Mouse (Mus musculus): Measurements from ENCODE around the gene Fance.
A peak's percentile ranks its signal among the peaks of the same experiment; 100 is the strongest.
"Not testable (repeated sequence)": the region's sequence is repeated elsewhere in the genome, so short reads cannot be mapped to it uniquely, and the experiment has no call there.

Fance gene

DNA sequence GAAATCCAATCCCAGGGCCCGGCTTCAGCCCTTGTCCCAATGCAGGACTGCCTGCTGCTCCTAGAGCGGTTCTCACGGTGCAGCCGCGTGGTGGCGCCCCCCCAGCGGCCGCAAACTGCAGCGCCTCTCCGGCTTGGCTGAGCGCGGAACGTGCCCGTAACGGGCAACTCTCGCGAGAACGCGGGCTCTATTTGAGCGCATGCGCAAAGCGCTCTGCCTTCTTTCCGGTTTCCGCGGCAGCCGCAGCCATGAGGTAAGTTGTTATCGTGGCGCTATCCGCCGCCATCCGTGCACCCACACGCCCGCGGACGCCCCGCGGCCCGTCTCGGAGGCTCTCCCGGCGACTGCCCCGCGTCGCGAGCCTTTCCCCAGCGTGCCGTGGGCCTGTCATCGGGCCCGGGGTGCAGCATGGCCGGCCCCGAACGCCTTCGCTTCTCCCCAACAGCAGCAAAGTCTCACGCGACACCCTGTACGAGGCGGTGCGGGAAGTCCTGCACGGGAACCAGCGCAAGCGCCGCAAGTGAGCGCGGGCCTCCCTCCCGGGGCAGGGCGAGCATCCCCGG, 15.1 kb downstream of the Fance start, which contains the start of gene Rpl10a:
Gene Rpl10a, plus strand, starts transcription at position 106 of the 563 bp plus-strand sequence.
- peak; percentile 96 for DNase-seq

DNA sequence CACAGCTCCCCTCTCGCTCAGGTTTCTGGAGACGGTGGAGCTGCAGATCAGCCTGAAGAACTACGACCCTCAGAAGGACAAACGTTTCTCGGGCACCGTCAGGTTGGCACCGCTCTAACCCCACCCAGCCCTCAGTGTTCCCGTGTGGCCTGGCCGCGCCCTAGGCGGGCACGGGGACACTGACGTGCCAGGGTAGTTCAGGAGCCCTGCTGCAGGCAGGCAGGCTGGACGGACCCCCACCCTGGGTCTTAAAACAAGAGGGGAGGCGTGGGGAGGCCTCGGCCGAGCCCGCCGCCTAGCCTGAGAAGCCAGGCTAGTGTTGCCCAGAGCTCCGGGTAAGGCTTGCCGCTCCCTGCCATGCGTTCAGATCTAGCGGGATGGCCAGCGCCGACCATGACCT, 15.6 kb downstream of the Fance start:
- DNase-seq = no peak

DNA sequence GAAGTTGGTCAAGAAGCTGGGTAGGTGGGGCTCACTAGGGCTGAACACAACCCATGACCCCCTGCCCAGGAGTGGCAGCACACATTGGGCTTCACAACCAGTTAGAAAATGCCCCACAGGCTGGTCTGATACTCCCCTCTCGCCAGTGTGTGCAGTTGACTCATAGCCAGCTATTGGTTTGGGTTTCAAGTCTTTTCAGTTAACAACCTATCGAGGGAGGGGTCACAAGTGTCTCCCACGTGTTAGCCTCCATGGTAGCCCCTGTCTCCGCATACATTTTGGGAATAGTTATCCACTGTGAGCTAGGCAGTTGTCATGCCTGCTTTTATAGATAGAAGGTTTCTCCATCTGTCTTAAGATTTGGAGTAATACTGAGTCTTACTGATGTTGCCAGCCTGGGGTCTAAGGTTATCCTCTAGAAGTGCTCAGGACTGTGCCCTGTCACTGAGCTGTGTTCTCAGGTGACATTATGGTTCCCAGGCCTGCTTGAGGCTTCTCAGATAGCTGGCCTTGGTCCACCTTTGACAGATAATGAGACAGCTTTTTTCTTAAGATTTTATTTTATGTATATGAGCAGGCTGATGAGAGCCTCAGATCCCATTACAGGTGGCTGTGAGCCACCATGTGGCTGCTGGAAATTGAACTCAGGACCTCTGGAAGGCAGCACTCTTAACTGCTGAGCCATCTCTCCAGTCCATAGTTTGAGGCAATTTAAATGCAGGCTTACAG, 16.3 kb downstream of the Fance start:
- DNase-seq = no peak

DNA sequence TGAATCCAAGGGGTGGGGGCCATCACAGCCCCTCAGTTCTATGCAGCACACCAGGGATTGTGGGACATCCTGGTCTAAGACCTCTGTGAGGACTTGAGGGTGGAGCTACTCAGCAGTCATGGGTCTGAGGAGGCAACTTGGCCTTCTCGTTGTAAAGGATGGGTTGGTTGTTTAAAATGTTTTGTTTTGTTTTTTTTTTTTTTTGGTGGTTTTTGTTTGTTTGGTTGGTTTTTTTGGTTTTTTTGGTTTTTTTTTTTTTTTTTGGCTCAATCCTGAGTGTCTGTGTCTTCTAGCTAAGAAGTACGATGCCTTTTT, 16.9 kb downstream of the Fance start:
- DNase-seq = no peak

DNA sequence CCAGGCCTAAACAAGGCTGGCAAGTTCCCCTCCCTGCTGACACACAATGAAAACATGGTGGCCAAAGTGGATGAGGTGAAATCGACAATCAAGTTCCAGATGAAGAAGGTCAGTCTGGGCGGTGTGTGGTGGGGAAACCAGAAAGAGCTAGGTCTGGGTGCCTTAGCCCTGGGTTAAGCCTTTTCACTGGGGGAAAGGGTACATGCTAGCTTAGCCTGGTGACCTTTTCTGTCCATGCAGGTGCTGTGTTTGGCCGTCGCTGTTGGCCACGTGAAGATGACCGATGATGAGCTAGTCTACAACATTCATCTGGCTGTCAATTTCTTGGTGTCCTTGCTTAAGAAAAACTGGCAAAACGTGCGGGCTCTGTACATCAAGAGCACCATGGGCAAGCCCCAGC, 17.3 kb downstream of the Fance start:
- not testable (repeated sequence) for DNase-seq

DNA sequence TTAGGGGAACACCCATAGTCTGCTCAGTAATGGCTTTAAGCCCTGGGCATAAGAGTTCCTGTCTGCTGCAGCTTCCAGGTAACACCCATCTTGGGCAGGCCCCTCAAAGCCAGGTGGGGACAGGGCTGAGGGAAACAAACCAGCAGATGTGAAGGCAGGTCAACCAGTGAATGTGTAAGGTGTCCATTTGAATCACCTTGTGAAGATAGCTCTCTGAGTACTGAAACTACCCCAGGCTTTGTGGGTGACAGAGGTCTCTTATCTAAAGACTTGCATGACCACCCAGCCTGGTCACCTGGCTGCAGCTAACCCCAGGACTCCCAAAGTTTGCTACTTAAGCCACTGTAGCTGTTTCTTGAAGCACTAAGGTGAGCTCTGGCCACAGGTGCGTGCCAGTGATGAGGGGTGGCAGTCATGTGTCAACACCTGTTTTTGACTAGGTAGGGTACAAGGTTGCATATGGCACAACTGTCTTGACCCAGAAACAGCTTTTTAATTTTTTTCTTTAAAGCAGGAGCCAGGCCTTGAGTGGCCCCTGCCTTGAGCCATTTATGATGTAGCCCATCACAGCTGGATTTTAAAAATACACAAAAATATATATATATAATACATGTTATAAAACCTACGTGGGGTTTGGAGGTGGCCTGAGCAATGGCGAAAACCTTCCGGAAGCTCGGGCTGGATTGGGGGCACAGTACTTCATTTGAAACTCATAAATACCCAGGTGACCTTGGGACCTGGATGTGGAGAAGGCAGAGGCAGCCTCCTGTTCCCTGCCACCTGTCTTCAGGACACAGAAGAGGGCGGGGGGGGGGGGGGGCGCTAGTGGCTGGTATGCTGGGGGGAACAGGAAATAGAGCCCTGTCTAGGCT, 18.2 kb downstream of the Fance start:
- DNase-seq = no peak

DNA sequence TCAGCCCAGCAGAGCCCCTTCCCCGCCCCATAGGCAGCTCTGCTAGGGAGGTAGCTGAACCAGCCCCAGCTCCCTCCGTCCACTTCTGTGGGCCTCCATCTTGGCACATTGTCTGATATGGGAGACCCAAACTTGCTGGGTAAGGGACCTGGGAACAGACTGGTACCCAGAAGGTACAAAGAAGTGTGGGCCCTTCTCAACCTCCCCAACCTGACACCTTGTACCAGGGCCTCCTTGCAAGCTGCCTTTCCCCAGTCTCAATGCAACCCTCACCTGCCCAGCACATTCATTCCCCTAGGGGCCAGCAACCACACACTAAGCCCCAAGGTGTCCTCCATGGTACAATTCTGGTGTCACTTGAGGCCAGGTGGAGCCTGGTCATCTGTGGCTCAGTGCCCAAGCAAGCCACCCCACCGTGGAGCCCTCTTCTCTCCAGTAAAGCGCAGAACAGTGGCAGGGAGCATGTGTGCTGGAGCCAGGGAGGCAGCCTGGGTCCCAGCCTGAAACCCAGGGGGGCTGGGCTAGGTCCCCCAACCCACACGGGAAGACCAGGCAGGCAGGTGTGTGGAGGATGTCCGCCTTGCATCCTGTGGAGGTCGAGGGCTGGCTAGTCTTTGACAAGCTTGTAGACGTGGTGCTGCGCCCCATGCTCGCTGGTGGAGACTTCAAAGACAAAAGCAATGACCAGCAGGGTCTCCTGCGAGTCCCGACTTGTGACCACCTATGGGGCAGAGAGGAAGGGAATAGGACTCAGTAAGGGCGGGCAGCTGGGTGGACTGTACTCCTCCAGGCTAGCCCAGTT, 19.0 kb downstream of the Fance start:
- DNase-seq = no peak

DNA sequence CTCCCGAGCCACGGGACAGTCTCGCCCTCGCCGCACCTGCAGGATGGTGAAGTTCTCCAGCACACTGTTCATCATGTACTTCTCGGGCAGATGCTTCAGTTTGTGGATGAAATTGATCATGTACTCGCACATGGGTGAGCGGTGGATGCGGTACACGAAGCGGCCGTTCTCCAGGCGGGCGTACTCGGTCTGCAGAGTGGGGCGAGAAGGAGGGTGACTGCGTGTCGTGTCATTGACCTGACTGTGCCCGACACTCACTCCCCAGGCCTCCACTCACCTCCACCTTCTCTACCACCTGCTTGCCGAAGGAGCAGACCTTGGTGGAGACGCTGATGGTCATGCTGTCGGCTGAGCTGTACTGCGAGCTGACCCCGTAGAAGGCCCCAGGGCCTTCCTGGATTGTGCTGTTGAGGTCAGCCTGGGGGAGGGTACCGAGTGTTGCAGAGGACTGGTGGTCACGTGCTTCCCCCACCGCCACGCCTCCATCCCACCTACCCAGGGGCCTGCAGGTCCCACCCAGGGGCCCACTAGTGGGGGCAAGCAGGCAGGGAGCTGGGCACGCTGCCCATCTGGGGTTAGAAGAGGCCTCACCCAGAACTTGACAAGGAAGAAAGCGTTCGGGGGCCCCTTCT, 19.7 kb downstream of the Fance start:
- DNase-seq = no peak

DNA sequence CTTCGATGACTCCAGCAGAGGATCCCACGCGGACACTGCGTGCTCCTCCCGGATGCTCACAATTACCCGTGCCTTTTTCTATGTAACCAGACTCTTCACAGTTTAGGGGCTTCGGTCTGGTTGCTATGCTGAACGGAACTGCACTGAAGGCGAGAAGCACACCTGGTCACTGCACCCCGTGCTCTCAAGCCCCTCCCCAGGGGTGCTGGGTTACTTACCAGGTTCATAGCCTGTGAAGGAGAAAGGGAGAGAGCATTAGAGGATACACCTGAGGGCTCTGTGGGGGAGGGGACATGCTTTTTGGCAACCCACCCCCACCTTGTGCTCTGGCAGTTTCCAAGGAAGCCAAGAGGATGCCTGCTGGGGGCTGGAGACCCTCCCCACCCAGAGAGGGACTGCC, 21.9 kb downstream of the Fance start:
- no peak for DNase-seq

DNA sequence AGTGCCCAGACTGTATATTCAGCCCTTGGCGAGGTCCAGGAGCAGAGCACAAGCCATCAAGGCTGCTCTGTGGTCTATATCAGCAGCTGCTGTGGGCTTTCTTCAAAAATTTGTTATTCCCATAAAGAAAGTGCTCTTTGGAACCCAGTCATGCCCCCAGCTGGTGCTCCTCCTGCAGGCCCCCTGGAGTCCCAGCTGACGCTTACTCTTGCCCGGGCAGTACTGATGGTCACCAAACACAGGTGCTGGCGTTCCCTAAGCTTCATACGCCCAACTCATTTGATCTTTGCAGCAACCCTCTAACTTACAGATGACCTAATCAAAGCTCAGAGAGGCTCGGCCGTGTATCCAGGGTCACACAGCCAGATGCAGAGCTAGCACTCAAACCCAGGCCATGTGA, 24.2 kb downstream of the Fance start:
- no peak for DNase-seq

DNA sequence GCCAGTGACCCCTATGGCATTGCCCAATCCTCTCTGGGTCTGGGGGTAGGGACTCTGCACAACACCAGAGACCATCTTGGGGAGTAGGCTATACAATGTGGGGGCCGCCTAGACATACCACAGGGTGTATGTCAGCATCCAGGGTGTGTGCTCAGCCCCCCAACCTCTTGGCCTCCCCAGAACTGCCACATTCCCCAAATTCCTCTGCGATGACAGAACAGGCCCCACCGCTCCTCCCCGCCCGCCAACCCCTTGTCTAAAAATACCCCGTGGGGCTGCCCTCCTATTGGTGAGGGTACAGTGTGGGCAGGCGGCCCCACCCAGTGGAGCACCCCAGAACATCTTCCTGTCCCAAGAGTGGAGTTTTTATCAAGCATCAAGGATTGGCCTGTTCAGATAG, 27.3 kb downstream of the Fance start:
- DNase-seq = no peak

DNA sequence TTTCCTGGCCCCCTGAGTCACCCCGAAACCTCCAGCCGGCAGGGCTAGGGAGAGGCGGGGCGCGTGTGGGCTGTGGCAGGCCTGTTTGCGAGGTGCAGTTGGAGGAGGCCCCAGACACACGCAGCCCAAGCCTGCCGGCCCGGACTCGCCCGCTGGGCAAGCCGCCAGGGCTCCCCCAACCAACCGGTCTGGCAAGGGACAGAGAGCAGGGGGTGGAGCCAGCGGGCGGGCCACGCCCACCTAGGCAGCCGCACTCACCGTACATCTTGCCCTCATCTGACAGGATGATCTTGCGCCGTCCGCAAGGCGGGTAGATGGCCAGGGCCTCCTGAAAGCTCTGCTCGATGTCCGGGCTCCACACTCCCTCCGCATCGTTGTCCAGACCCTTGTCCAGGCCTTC, 27.8 kb downstream of the Fance start:
- DNase-seq = peak; percentile 62

DNA sequence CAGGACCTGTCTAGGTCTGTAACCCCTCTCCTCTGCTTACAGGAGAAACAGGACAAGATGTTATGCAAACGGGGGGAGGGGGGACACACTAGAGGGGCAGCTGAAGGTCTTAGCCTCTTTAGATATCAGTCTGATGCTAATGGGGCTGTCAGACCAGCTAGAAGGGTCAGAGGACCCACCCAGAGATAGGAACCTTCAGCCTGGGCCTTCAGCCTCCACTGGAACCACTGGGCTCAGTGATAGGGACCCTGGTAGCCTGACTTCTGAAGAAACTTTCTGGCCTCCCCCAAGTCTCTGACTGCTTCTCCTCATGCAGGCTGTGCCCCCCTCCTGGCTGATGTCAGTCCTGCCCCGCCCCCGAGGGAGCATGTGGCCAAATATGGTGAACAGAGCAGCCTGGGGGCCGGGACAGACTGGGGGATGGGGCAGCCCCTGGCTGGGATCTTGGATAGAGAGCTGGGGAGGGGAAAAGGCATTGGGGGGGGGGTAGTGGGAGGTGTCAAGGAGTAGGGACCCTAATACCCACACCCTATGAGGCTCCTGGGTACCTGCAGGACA, 30.8 kb downstream of the Fance start:
- no peak for DNase-seq

DNA sequence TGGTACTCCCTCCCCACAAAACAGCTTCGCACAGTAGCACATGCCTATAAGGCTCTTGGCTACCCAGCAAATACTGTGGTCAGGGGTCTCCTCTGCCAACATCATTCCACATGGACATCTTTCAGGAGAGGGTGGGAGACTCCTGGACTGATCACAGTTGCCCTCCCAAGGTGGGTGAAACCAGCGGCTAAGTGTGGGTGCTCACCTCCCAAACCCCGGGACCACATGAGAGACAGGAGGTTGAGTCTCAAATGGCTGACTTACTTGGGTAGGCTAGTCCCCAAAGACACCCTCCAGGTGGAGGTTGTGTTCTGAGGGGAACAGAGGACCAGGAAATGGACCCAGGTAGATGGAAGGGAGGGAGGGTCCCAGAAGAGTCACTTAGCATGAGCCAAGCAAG, 31.4 kb downstream of the Fance start:
- no peak for DNase-seq

DNA sequence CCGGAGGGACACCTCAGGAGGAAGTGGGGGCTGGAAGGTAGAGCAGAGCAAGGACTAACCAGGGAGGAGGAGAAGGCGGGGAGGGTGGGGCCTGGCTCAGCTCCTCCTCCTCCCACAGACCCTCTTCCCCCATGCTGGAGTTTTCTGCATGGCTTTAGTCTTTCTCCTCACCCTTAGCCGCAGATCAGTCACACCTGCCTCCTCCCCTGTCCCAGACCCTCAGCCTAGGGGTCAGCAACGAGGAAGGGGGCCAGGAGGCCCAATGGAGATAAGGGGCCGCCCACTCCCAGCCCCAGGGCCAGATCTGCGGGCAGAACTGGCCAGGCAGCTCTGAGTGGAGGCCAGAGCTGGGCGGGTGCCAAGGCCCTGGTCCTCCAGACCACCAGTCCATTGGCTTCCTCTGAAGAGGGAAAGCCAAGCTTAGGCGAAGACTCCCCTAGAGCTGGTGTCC, 32.0 kb downstream of the Fance start:
- DNase-seq = no peak

DNA sequence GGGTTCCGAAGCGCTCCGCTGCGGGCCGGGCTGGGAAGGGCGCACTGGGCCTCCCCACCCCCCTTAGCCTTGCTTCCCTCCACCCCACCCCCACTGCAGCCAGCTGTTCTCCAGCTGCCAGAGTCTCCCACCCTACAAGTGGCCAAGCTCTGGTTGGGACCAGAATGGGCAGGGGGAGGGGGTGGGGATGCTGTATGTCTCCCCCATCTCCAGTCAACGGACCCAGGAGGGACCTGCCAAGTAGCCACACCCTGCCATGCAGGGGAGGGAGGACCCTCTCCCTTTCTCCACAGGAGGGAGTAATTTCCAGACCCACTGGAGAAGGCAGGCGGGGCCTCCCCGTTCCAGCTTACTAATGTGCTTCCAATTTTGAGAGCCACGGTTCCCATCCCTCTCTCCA, 32.6 kb downstream of the Fance start:
- no peak for DNase-seq

DNA sequence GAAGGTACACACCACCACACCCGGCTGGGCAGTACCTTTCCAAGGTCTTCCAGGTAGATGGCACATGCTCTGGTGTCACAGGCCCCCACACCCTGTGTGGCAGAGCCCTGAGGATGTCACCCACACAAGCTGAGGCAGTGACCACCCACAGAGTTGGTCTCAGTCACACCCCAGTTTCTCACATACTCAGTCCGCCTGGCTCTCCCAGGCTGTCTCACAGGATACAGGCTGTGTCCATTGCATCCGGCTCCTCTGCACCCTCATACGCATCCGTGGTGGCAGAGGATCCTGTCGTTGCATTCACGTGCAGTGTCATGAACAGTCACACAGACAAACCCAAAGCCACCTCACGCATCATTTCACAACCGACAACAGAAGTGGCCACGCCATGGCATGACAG, 34.0 kb downstream of the Fance start:
- no peak for DNase-seq

DNA sequence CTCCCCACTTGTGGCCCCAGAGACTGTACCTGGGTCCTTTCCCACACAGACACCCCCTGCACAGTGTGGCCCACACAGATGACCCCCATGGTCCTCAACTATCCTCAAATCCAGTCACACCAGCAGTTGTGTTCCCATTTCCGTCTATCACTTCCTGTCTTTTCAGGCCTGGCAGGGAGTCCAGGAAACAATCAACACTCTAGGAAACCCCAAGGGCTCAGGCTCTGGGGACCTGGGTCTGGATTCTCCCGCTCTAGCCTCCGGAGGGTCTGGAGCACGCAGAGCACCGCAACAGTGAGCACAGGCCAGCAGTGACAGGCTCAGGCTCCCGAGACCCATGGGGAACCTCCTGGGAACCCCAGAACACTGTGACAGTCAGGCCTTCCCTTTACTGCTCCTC, 34.9 kb downstream of the Fance start:
- DNase-seq = no peak

DNA sequence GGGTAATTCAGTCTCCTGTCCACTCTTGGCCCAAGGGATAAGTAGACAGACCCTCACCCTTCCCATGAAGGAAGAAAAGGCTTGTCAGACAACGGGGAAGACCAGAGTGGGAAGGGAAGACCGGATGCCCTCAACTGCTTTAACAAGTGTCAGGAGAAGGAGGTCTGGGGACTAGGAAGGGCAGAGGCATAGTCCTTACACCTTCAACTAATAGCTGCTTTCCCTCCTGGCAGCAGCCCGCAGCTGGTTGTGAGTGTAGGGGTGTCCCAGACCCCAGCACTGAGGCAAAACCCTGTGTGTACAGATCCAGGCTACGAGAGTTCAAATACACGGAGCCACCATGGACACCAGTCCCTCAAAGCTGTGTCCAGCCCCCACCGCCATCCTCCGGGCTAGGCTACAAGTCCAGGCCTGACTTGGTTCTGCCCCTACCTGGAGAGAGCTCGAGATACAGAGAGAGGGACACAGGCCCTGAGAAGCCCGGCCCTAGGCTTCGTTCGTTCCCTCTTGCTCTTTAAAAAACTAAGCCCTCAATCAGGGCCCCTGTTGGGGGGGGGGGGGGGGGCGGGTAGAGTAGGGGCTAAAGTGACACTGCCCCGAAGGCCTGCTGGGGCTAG, 36.1 kb downstream of the Fance start:
- DNase-seq = no peak

DNA sequence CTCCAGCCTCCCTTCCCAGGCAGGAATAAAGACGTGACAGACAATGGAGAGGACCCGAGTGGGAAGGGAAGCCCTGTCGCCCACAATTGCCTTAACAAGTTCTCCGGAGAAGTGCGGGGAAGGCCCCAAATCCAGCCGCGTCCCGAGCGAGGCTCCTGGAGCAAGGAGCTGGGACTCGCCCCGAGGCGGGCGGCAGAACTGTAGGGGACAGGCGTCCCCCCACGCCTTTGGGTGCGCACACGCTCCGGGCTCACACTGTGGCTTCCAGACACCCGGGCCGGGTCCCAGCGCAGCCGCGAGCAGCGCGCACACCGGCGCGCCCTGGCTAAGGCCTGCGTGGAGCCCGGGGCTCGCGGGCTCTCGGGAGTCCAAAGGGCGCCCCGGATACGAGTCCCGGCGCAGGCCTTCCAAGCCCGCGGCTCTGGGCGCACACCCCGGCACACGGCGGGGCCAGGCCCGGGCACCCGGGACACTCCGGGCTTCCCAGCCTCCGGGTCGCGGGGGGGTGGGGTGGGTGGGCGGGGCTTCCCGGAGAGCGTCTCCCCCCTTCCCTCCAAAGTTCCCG, 36.7 kb downstream of the Fance start:
- no peak for DNase-seq
